Mouse (Mus musculus) midbrain, embryonic 10.5 days (tissue): Measurements from ENCODE around the gene Tns1. TPM values are rescaled to one million over a fixed set of nuclear protein-coding genes. Genes with fewer than 3 reads are reported as not detected.
A peak's percentile ranks its signal among the peaks of the same experiment; 100 is the strongest.

Experiments
- DNase-seq: peaks from one replicate; pipeline ENCODE4 v3.0.0-alpha.2; 2017; ENCODE audit warnings: low spot score
- H3K27ac ChIP-seq: fragments of 300-500 bp; sonication (generic); replicated peaks from 2 replicates; pipeline ENCODE4 v1.5.1; 2016; ENCODE audit warnings: mild to moderate bottlenecking
- H3K27me3 ChIP-seq: fragments of 300-500 bp; sonication (generic); 2 replicates; pipeline ENCODE4 v1.6.1; 2016; ENCODE audit warnings: low read depth, mild to moderate bottlenecking; ENCODE audit not compliant: poor library complexity, severe bottlenecking
- H3K36me3 ChIP-seq: fragments of 300-500 bp; sonication (generic); 2 replicates; pipeline ENCODE4 v1.6.1; 2016; ENCODE audit warnings: mild to moderate bottlenecking, moderate library complexity
- H3K4me1 ChIP-seq: fragments of 300-500 bp; sonication (generic); 2 replicates; pipeline ENCODE4 v1.6.1; 2016
- H3K4me3 ChIP-seq: fragments of 300-500 bp; sonication (generic); 2 replicates; pipeline ENCODE4 v1.5.1; 2016; ENCODE audit warnings: mild to moderate bottlenecking, moderate library complexity
- H3K9me3 ChIP-seq: fragments of 300-500 bp; sonication (generic); replicated peaks from 2 replicates; pipeline ENCODE4 v1.6.1; 2016; ENCODE audit warnings: mild to moderate bottlenecking
- WGBS: fragments of 180-500 bp; shearing (Covaris S2); methylation state at CpG from one replicate; pipeline ENCODE4 v1.1.7; 2016; 5-methylcytosine and 5-hydroxymethylcytosine counted together
- polyA plus RNA-seq: library from polyadenylated mRNA; unstranded; fragments of >200 nt; fragmentation: Nextera tagmentation; extraction: Ambion mirVana; gene quantifications from 2 replicates; pipeline ENCODE4 v1.2.1, GENCODE M21; 2016

The Tns1 gene
- polyA plus RNA-seq, 1 experiment from 2014 or later, result 10.3 TPM

- H3K4me3 ChIP-seq, result no peak overlapping the region
- WGBS, result 71% methylated on average over 4 of the region's 4 CpGs
- no peaks in the 10 kb centered on the region for H3K9me3 ChIP-seq
- peaks cover 12% of the 10 kb centered on the region; the same call in 1 of the 2 replicates for H3K27me3 ChIP-seq
- no peak overlapping the region for H3K27ac ChIP-seq
- no peak for DNase-seq
- H3K36me3 ChIP-seq, result no peaks in the 10 kb centered on the region
- peaks cover 30% of the 10 kb centered on the region for H3K4me1 ChIP-seq
Observed at GRCm38 (mm10) chr1:74043584-74044105, 80.6 kb downstream of the Tns1 start.

GRCm38 (mm10) chr1:74042711-74043467 lies 81.4 kb downstream of the Tns1 start:
- Histone ChIP-seq H3K4me1 (peaks cover 30% of the 10 kb centered on the region), H3K27me3 (peaks cover 18% of the 10 kb centered on the region; the same call in 1 of the 2 replicates), H3K36me3 (no peaks in the 10 kb centered on the region), H3K9me3 (no peaks in the 10 kb centered on the region), H3K27ac (0 out of 2 replicates have a peak overlapping the region, but pooled peaks have one; percentile 60), H3K4me3 (no peak overlapping the region)
- WGBS, result 63% methylated on average over 3 of the region's 3 CpGs
- DNase-seq, result no peak

GRCm38 (mm10) chr1:74041692-74042091 lies 82.6 kb downstream of the Tns1 start:
- H3K36me3 ChIP-seq, result no peaks in the 10 kb centered on the region
- DNase-seq, result no peak
- H3K4me1 ChIP-seq, result peaks cover 39% of the 10 kb centered on the region
- H3K4me3 ChIP-seq, result no peak overlapping the region
- no peaks in the 10 kb centered on the region for H3K9me3 ChIP-seq
- WGBS, result 55% methylated on average over 8 of the region's 8 CpGs
- peak overlapping the region; percentile 60 for H3K27ac ChIP-seq
- peaks cover 30% of the 10 kb centered on the region for H3K27me3 ChIP-seq

- no peak for DNase-seq
- WGBS, result 74% methylated on average over 7 of the region's 7 CpGs
- Histone ChIP-seq H3K27me3 (peaks cover 35% of the 10 kb centered on the region), H3K36me3 (no peaks in the 10 kb centered on the region), H3K27ac (peak overlapping the region; percentile 60), H3K4me1 (peaks cover 44% of the 10 kb centered on the region), H3K4me3 (no peak overlapping the region), H3K9me3 (no peaks in the 10 kb centered on the region)
Observed at GRCm38 (mm10) chr1:74041178-74041577, 83.1 kb downstream of the Tns1 start.

- H3K4me1 ChIP-seq, result peaks cover 31% of the 10 kb centered on the region
- peaks cover 56% of the 10 kb centered on the region for H3K27me3 ChIP-seq
- H3K36me3 ChIP-seq, result no peaks in the 10 kb centered on the region
- peak overlapping the region; percentile 53 for H3K4me3 ChIP-seq
- H3K27ac ChIP-seq, result peak overlapping the region; percentile 55
- peak; percentile 37 for DNase-seq
- 4% methylated on average over 40 of the region's 40 CpGs for WGBS
- no peaks in the 10 kb centered on the region for H3K9me3 ChIP-seq
Observed at GRCm38 (mm10) chr1:74036560-74037390, 87.5 kb downstream of the Tns1 start.

GRCm38 (mm10) chr1:74035912-74036489 lies 88.2 kb downstream of the Tns1 start:
- no peak overlapping the region for H3K4me3 ChIP-seq
- no peaks in the 10 kb centered on the region for H3K9me3 ChIP-seq
- peaks cover 52% of the 10 kb centered on the region for H3K27me3 ChIP-seq
- no peaks in the 10 kb centered on the region for H3K36me3 ChIP-seq
- no peak for DNase-seq
- H3K27ac ChIP-seq, result no peak overlapping the region
- H3K4me1 ChIP-seq, result peaks cover 32% of the 10 kb centered on the region
- WGBS, result 40% methylated on average over 3 of the region's 3 CpGs

GRCm38 (mm10) chr1:74035487-74035886 lies 88.8 kb downstream of the Tns1 start:
- Histone ChIP-seq H3K27me3 (peaks cover 49% of the 10 kb centered on the region), H3K4me1 (peaks cover 36% of the 10 kb centered on the region), H3K9me3 (no peaks in the 10 kb centered on the region), H3K4me3 (no peak overlapping the region), H3K36me3 (no peaks in the 10 kb centered on the region), H3K27ac (no peak overlapping the region)
- DNase-seq, result no peak
- 84% methylated on average over 4 of the region's 4 CpGs for WGBS

GRCm38 (mm10) chr1:74034736-74035135 lies 89.5 kb downstream of the Tns1 start:
- H3K36me3 ChIP-seq, result no peaks in the 10 kb centered on the region
- no peak for DNase-seq
- H3K4me1 ChIP-seq, result peaks cover 37% of the 10 kb centered on the region
- H3K9me3 ChIP-seq, result no peaks in the 10 kb centered on the region
- H3K4me3 ChIP-seq, result no peak overlapping the region
- WGBS, result 85% methylated on average over 2 of the region's 2 CpGs
- H3K27me3 ChIP-seq, result peaks cover 49% of the 10 kb centered on the region
- H3K27ac ChIP-seq, result no peak overlapping the region

GRCm38 (mm10) chr1:74034211-74034610 lies 90.0 kb downstream of the Tns1 start:
- no peak overlapping the region for H3K4me3 ChIP-seq
- no peak overlapping the region for H3K27ac ChIP-seq
- peaks cover 37% of the 10 kb centered on the region for H3K4me1 ChIP-seq

GRCm38 (mm10) chr1:74033407-74033806 lies 90.8 kb downstream of the Tns1 start:
- 85% methylated on average over 4 of the region's 4 CpGs for WGBS
- peaks cover 44% of the 10 kb centered on the region for H3K27me3 ChIP-seq
- H3K36me3 ChIP-seq, result no peaks in the 10 kb centered on the region
- H3K4me1 ChIP-seq, result peaks cover 37% of the 10 kb centered on the region
- no peak for DNase-seq
- no peak overlapping the region for H3K27ac ChIP-seq
- H3K9me3 ChIP-seq, result no peaks in the 10 kb centered on the region
- no peak overlapping the region for H3K4me3 ChIP-seq

More at GRCm38 (mm10) chr1:74034211-74034610, 90.0 kb downstream of the Tns1 start:
- H3K36me3 ChIP-seq, result no peaks in the 10 kb centered on the region
- no peaks in the 10 kb centered on the region for H3K9me3 ChIP-seq
- no peak for DNase-seq
- H3K27me3 ChIP-seq, result peaks cover 49% of the 10 kb centered on the region

- WGBS, result 90% methylated on average over 5 of the region's 5 CpGs
- Histone ChIP-seq H3K9me3 (no peaks in the 10 kb centered on the region), H3K27me3 (peaks cover 39% of the 10 kb centered on the region), H3K4me3 (no peak overlapping the region), H3K4me1 (peaks cover 37% of the 10 kb centered on the region), H3K27ac (no peak overlapping the region), H3K36me3 (no peaks in the 10 kb centered on the region)
- DNase-seq, result no peak
Observed at GRCm38 (mm10) chr1:74032966-74033365, 91.3 kb downstream of the Tns1 start.

GRCm38 (mm10) chr1:74031771-74032609 lies 92.3 kb downstream of the Tns1 start:
- no peaks in the 10 kb centered on the region for H3K36me3 ChIP-seq
- H3K27ac ChIP-seq, result peak overlapping the region; percentile 38; the same call in 1 of the 2 replicates
- DNase-seq, result no peak
- no peak overlapping the region for H3K4me3 ChIP-seq
- WGBS, result 84% methylated on average over 9 of the region's 9 CpGs
- H3K9me3 ChIP-seq, result no peaks in the 10 kb centered on the region
- H3K4me1 ChIP-seq, result peaks cover 40% of the 10 kb centered on the region
- peaks cover 29% of the 10 kb centered on the region for H3K27me3 ChIP-seq
